Mouse (Mus musculus) erythroid progenitor cell, adult 5-6 weeks (primary cell): ENCODE data around the gene 5730455P16Rik. TPM values are rescaled to one million over a fixed set of nuclear protein-coding genes. Genes with fewer than 3 reads are reported as not detected.
"Not testable (repeated sequence)": the region's sequence is repeated elsewhere in the genome, so short reads cannot be mapped to it uniquely, and the experiment has no call there.

ENCODE experiments used
- ATAC-seq: replicated peaks from 2 replicates; pipeline ENCODE4 v1.8.0; 2016; ENCODE audit warnings: moderate number of reproducible peaks, mild to moderate bottlenecking, moderate TSS enrichment, inconsistent platforms; ENCODE audit not compliant: poor library complexity, low FRiP score, severe bottlenecking
- total RNA-seq, 2 experiments: library from RNA; stranded (forward) in 1 of 2; stranded (reverse) in 1 of 2; fragments of 150-400 nt in 1 of 2; fragments of 186-747, 209-891 nt in 1 of 2; gene quantifications; 2 replicates each; pipeline versions ENCODE4 v1.2.3 to v1.2.4; 2015 to 2017; ENCODE audit warnings: low replicate concordance in 2 of 2

The 5730455P16Rik gene
- total RNA-seq (2015; ENCODE audit: low replicate concordance) (5.8 and 7.5 TPM in 2 replicates), total RNA-seq (2017; ENCODE audit: low replicate concordance) (4.5 and 5.8 TPM in 2 replicates)

DNA sequence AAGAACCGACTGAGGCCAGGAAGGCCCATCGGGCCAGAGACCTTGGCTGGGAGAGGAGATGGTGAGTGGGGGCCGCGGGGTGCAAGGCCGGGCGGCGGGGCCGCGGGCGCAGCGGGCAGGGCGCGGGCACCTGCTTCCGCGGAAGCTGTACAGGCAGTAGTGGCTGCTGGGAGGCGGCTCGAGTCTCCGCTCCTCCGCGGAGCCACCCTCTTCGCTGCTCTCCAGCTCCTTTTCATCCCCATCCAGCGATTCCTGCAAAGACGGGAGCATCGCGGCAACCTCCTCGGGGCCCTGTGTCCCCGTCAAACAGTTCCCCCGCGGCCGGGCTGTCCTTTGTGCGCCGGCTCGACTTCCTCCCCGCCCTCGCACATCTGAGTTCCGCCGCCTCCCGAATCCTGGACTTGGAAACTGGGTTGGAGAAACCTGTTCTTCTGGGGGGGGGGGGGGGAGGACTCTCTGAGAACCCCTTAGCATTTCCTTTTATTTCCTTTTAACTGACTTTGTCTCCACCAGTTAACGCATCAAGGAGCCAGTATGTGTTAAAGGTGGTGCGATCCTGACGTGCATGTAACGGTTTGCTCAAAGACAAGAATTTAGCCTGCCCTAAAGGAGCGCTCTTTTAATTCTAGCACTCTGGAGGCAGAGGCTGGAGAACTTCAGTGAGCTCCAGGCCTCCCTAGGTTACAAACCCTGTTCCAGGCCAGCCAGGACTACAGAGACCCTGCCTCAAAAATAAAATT, at the start of gene 5730455P16Rik:
5730455P16Rik (minus strand) TSS at position 323 of the 740 bp plus-strand sequence.
- ATAC-seq: peak; percentile 89

DNA sequence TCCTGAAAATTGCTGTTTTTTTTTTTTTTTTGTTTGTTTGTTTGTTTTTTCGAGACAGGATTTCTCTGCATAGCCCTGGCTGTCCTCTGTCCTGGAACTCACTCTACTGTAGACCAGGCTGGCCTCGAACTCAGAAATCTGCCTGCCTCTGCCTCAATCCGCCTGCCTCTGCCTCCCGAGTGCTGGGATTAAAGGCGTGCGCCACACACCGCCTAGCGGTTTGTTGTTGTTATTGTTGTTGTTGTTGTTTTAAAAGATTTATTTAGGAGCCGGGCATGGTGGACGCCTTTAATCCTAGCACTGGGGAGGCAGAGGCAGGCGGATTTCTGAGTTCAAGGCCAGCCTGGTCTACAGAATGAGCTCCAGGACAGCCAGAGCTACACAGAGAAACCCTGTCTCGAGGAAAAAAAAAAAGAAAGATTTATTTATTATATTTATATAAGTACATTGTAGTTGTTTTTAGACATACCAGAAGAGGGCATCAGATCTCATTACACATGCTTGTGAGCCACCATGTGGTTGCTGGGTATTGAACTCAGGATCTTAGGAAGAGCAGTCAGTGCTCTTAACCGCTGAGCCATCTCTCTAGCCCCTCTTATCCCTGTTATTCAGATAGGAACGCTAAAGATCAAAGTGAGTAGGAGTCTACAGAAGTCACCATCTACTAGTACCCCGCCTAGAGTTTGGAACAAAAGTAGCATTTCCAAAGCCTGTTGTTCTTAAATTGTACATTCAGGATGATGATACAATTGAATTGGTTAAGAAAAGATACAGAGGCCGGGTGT, 48.4 kb upstream of the 5730455P16Rik start:
- ATAC-seq: not testable (repeated sequence)

DNA sequence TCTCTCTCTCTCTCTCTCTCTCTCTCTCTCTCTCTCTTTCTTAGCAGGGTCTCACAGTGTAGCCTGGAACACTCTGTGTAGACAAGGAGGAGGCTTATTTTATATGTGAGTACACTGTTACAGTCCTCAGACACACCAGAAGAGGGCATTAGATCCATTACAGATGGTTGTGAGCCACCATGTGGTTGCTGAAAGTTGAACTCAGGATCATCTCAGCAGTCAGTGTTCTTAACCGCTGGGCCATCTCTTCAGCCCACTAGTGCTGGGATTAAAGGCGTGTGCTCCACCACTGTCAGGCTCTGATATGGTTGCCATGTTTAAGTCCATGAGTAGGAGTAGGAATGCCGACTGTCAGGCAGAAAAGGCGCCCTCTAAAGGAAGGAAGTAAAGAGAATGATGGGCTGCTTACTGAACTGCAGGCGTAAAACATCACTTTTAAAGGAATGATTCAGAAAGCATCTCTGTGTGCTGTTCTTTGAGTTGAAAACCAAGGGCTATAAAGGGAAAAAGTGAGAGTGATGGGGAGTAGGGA, 47.5 kb upstream of the 5730455P16Rik start:
- no peak for ATAC-seq

DNA sequence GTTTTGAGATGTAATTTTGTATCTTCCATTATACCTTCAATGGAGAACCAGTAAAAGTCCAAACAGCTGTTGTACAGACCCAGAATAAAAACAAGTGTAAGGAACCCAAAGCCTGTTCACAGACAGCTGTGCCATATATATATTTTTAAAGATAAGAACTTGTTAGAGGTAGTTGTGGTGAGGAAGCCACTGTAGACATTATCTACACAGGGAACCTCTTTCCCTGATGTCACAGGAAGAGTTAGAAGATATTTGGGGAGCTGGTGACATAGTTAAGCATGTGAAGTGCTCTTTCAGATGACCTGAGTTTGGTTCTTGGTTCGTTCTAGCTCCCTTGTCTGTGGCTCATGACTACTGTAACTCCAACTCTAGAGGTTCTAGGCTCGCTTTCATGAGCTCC, 46.9 kb upstream of the 5730455P16Rik start:
- ATAC-seq: no peak

DNA sequence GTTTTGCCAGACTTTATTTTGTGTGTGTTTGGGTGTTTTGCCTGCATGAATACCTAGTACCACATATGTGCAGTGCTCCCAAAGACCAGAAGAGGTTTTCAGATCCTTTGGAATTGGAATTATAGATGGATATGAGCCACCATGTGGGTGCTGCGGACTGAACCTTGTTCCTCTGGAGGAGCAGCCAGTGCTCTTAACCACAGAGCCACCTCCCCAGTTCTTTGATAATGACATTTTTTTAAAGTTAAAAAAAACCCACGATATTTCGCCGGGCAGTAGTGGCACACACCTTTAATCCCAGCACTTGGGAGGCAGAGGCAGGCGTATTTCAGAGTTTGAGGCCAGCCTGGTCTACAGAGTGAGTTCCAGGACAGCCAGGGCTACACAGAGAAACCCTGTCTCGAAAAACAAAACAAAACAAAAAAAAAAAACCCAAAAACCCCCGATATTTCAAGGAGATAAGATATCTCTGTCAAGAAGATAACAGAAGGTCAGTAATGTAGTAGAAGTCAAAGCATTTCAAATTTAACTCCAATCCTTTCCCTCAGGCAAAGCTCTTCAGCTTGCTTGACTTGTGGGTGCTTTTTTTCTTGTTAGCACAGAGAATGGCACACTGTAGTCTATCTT, 43.7 kb upstream of the 5730455P16Rik start:
- no peak for ATAC-seq

DNA sequence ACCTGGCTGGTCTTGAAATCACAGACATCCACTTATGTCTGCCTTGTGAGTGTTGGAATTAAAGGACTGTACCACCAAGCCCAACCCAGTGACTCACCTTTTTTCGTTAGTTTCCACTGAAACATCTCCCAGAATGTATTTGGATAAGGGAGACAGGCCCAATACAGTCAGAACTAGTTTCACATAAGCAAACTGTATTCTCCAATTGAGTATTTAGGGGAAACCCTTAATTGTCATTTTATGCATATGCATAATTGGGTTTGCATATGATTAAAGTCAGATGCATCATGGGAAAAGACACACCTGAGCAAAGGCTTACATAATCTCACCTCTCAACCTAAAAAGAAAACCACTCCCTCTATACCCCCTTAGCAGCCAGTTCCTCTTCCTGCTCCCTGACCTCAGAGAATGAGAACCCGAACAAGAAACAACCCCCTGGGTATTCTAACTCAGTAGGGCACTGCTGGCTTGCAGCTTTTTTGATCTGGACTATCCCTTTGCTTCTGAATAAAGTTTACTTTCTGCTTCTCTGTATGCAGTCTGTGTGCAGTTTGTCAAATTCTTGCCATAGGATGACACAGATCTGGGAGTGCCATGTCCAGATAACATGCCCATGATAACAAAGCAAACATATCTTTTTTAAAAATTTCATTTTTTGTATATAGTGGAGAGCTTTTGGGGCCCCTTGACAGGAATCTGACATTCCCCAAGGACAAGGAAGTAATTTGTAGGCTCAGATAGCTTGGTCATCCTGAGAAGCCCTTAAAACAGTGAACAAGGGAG, 42.6 kb upstream of the 5730455P16Rik start:
- no peak for ATAC-seq

DNA sequence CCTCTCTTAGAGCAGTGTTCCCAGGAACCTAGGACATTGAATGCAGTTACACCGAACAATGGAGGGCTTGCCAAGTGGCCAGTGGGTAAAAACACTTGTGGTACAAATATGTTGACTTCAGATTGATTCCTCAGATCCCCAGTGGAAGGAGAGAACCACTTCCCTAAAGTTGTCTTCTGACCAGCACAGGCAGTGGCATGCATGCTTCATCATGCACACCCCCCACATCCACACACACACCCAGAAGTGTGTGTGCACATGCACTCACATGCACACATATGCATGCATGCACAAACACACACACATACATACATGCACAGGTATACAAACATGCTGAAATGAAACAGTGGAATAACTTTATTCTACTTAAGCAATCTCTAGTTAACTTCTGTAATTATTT, 41.9 kb upstream of the 5730455P16Rik start:
- ATAC-seq: no peak

DNA sequence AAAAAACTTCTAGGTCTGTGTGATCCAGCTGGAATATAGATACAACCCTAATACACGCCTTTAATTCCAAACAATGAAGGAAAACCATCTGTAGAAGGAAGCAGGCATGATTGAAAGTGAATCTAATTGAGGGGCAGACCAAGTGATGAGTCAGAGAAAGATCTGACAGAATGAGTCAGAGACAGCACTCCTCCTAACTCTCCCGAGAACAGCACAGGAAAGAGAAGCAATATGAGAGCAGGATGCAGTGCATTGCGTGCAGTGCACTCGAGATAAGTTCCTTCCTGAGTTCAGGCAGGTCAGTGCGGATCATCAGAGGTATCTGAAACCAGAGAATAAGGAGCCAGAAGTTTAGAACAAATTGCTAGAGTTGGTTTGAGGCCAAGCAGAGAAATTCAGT, 39.3 kb upstream of the 5730455P16Rik start:
- no peak for ATAC-seq

DNA sequence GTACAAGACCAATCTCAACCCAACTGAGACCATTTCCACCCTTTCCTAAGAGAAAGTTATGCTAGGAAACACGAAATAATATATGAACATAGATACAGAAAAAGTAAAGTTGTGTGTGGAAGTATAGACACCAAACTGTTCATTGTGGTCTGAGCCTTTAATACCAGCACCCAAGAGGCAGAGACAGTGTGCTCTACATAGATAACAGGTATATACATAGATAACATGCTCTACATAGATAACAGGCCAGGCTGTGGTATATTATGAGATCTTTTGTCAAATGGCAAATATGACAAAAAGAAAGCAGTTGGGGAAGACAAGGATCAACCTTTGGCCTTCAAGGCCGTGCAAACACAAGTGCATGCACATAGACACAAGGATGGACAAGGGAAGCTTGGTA, 32.5 kb upstream of the 5730455P16Rik start:
- ATAC-seq: no peak

DNA sequence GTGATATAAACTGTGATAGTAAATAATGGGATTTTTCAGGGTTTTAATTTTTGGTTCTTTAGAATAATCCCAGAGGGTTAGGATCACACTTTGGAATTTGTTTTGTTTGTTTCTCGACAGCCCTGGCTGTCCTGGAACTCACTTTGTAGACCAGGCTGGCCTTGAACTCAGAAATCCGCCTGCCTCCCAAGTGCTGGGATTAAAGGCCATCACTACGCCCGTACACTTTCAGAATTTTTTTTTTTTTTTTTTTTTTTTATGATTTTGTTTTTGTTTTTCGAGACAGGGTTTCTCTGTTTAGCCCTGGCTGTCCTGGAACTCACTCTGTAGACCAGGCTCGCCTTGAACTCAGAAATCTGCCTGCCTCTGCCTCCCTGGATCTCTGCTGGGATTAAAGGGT, 30.0 kb upstream of the 5730455P16Rik start:
- not testable (repeated sequence) for ATAC-seq

DNA sequence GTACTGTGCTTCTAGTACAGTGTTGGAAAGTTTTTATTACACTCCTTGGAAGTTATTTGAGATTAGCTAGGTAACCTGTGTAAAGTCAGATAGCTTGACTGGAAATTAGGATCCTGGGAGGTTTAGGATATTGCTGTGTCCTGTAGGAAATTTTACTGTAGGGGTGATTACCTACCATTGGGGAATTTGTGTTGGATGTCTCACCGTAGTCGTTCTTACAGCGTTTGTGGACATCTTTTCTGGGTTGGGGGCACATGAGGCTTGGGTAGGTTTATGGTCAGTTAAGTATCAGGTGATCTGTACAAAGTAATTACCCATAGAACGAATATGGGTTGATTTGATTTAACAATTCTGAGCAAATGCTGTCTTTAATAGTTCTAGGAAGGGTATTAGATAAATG, 18.8 kb upstream of the 5730455P16Rik start:
- ATAC-seq: no peak

DNA sequence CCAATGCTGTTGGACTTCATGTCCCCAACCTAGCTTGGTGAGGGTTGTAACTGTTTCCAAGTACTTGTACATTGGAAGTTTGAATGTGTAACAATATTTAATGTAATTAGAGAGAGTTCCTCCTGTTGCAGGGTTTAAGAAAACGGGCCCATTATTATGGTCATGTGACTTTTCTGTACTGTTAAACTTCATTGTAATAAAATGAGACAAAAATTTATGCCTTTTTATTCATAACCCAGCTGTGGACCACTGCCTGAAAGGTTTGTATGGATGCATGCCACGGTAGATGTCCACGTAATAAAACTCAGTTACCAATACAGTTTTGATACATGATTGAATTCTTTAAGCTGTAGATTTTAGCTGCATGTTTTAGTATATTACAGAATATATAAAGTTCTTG, 18.1 kb upstream of the 5730455P16Rik start:
- ATAC-seq: no peak

DNA sequence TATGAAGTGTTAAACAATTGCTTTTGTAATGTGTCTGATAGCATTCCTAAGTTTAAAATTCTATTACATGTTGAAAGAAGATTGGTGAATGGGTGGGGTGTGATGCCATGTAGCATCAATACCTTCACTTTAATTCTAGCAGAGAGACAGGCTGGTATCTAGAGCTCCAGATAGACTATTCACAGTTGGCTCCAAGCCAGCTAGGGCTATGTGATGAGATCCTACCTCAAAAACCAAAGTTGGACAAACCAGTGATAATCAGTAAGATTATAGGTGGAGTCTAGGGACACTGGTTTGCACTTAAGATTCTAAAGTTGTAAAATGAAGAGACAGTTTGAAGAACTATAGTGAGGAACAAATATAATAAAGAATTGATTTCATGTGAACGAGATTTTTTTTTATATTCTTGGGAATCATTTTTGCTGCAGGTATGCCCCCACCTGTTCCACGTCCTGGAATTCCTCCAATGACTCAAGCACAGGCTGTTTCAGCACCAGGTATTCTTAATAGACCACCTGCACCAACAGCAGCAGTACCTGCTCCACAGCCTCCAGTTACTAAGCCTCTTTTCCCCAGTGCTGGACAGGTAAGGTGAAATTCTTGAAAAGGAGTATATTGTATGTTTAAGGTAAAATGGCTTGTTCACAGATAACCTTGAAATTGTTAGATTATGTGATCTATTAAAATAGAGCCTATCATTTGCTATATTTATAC, 13.7 kb upstream of the 5730455P16Rik start:
- no peak for ATAC-seq

DNA sequence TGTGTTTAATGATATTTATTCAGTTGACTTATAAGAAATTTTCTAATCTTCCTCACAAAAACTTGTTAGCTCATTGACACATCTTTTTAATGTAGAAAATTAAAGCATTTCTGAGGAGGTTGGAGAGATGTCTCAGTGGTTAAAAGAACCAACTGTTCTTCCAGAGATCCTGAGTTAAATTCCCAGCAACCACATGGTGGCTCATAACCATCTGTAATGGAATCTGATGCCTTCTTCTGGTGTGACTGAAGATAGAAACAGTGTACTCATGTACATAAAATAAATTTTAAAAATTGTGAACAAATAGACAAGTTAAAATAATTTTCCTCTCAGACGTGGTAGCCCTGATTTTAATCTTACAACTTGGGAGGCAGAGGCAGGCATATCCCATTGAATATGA, 12.1 kb upstream of the 5730455P16Rik start:
- no peak for ATAC-seq

DNA sequence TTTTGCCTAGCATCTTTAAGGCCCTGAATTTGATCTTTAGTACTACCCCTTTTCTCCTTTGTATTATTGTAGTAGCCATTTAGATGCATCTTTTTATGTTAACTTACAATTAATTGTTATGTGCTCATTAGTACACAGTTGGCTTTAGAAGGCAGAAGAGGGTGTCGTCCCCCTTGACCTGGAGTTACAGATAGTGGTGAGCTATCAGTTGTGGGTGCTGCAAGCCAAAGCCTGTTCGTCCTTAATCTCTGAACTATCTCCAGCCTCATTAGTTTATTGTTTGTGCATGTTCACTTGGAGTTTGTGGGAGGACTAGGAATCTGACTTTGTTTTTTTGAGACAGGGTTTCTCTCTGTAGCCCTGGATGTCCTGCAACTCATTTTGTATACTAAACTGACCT, 9.0 kb upstream of the 5730455P16Rik start:
- ATAC-seq: no peak

DNA sequence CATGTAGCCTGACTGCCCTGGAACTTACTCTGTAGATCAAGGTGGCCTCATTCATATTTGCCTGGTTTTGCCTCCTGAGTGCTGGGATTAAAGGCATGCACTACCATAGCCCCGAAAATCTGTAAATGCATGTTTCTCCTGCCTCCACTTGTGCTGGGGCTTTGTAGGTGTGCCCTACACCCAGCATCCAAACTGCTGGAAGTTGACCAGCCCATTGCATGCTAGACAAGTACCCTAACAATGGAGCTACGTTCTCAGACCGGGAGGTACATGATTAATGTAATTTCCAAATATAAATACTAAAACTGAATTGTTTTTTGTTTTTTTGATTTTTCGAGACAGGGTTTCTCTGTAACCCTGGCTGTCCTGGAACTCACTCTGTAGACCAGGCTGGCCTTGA, 7.2 kb upstream of the 5730455P16Rik start:
- no peak for ATAC-seq

DNA sequence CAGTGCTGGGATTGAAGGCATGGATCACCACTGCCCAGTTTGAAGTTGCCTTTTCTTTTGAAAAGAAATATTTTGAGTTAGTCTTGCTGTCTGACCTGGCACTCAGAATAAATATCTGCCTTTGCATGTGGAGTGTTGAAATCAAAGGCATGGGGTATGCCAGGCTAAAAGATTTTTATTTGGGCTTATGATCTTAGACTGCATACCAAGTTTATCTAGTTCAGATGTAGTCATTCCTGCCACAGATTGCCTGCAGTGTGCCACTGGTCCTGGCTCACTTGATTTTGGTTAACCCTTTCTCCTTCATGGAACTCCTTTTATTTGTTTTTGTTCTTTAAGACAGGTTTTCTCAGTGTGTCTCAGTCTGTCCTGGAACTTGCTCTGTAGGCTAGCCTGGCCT, 6.6 kb upstream of the 5730455P16Rik start:
- no peak for ATAC-seq

DNA sequence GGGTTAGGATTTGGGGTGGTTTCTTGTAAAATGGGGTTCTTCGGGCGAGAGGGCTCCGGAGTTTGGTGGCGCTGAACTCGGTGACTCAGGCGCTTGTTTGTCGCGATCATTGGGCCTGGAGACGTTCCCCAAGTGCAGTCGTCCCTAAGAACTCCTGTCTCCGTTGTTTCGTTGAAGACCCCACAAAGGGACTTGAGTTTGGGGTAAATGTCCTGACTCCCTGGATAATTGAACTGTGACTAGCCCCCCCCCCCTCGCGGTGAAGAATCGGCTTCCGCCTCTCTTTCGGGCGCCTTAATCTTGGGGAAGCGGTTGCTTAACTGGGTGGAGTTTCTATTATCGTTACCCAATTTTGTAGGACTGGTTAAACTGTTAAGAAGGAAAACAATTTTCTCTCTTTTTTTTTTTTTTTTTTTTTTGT, 5.8 kb upstream of the 5730455P16Rik start:
- peak; percentile 65 for ATAC-seq

DNA sequence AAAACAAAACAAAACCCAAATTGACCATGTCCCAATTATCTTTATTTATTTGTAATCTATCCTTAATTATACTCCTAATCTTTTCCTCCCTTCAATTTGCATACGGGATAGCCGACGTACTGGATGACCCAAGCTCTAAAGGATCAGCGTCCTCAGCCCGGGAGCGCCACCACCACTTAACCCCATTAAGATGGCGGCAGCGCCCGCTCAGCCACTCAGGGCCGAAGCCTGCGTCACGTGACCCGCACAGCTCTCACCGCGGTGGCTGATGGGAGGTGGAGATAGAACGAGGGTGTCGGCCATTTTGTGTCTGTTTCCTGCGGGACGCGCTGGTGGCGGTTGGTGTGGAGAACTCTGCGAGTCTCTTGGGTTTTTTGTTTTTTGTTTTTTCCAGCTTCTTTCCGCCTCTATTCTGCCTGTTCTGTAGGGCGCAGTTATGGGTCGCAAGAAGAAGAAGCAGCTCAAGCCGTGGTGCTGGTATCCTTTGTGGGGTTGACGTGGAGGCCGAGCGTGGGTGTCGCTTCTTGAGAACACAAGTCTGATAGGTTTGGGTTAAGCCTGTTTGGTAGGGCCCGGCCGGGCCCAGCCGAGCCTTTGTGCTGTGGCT, 5.3 kb upstream of the 5730455P16Rik start, which contains the start of gene Zfp207:
Zfp207 (plus strand) TSS at position 261 of the 607 bp plus-strand sequence.
- ATAC-seq: peak; percentile 92
